Mouse (Mus musculus): ENCODE results near the gene Vdac1.

Gene Vdac1

DNA sequence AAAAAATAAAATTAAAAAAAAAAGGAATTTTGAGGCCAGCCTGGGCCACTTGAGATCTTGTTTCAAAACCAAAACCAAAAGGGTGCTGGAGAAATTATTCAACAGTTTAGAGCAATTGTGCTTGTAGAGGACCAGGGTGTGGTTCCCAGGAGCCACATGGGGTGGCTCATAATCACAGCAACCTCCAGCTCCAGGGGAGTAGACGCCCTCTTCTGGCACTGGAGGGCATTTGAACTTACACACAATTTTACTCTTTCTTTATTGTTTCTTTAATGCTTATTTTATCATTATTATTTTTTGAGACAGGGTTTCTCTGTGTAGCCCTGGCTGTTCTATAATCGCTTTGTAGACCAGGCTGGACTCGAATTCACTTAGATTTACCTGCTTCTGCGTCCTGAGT is 34.7 kb downstream of the Vdac1 start:
- in situ Hi-C loops (cut with MboI; ENCODE audit: low pct_unique_long_range_greater_than_20kb in 1 of 2, low sequenced_read_pairs in 2 of 2, unreplicated experiment in 1 of 2) = no loop called here

DNA sequence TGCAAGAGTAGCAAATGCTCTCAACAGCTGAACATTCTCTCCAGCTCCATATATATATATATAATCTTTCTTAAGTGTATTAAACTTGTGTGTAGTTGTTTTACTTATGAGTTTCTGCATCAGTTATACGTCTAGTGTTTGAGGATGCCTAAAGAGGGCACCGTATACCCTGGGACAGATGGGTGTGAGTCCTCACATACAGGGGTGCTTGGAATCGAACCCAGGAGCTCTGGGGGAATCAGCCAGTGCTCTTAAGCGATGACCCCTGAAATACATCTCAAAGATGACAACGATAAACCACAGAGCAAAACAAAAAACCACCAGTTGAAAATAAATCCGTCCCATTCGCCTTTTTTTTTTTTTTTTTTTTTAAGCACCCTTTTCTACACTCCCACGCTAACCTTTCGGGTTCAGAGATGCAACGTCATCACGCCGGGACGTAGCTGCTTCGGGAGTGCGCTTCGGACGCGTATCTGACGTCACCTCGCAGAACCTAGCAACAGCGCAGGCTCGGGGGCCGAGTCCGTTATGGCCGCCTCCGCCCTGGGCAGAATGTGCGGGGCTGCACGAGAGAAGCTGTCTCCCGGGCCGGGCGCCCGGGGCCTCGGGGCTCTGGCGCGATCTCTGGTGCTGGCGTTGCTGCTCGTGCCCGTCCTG is 35.4 kb downstream of the Vdac1 start, which contains the start of gene 9530068E07Rik:
Gene 9530068E07Rik (plus strand): TSS at position 489 of the 657 bp plus-strand sequence.
- in situ Hi-C loops (cut with MboI; ENCODE audit: low pct_unique_long_range_greater_than_20kb in 1 of 2, low sequenced_read_pairs in 2 of 2, unreplicated experiment in 1 of 2) = no loop called here

DNA sequence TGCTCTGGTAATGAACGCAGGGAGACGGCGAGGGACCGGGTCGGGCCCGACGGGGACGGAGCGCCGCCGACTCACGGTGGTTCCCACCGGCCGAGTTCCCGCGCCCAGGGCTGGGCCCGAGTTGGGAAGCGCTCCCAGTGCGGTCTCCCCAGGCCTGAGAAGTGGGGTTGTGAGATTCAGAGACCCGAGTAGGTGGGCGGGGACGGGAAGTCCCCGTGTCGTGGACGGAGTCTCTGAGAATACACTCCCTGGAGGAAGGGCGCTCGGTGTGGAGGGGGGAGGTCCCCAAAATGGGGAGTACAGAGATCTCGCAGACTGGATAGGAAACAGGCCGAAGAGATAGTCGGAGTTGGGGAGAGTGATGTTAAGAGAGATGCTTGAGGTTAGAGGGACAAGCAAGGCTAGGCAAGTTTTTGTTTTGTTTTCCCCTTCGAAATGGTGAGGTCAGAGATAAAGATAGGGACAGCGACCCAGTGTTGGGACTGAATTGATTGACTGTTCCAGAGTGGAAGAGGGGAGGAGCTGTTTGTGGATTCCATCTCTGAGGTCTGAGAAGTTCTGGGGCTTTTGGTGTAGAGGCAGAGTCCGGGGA is 36.0 kb downstream of the Vdac1 start:
- in situ Hi-C loops (cut with MboI; ENCODE audit: low pct_unique_long_range_greater_than_20kb in 1 of 2, low sequenced_read_pairs in 2 of 2, unreplicated experiment in 1 of 2) = no loop called here

DNA sequence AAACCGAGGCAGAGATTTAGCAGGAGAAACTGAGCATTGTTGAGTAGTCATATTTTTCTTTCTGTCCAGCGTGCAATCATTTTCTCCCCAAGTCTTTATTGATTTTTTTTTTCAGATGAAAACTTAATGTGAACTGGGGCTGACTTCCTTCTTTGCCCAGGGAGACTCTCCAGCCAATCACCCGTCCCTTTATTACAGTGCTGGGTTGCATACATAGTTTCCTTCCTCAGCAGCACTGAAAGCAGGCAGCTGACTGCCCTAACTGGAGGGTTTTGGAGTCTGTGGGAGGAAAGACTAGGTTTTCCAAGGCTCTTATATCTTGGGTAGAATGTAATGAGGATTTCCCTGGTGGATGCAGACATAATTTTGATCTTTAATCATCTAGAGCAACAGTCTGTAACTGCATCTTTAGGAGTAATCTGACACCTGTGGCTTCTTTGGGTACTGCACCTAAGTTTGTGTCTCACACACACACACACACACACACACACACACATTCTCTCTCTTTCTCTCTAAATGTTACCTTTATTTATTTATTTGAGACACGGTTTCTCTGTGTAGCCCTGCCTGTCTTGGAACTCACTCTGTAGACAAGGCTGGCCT is 36.8 kb downstream of the Vdac1 start:
- in situ Hi-C loops (cut with MboI; ENCODE audit: low pct_unique_long_range_greater_than_20kb in 1 of 2, low sequenced_read_pairs in 2 of 2, unreplicated experiment in 1 of 2) = no loop called here

DNA sequence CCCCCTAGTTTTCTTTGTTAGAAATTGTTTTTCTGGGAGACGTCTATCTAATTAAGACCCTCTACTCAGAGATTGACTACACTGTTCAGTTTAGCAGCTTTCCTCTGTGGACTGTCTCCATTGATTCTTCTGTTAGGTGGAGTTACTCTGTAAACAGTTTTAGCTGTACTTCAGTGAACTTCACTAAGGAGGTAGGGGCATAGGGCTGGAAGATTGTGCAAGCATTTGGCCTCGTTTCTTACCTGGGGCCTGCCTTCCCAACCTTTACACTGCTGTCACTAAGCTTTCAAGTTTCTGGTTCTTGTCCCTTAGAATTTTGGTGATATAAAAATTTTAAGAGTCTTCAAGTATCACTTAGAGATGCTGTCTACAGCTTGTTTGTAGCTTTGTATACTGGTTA is 40.8 kb downstream of the Vdac1 start:
- in situ Hi-C loops (cut with MboI; ENCODE audit: low pct_unique_long_range_greater_than_20kb in 1 of 2, low sequenced_read_pairs in 2 of 2, unreplicated experiment in 1 of 2) = loop anchor here in 1 of 2 experiments (25.0 kb wide), 1 partner anchor 861 kb away; no protein-coding TSS in a partner anchor

DNA sequence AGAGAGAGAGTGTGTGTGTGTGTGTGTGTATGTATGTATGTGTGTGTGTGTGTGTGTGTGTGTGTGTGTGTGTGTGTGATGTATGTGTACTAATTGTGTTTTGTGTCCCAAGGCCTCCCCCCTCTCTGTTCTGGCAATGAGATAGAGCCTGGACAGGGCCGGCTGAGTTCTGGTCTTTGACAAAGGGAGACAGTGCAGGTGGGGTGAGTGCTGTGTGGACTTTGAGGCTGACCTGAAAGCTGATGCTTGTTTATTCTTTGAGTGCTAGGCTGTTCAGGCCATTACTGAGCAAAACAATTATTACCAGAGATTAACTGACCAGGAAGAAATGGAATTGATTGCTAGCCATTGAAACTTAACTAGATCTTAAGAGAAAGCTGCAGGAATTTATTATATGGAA is 41.9 kb downstream of the Vdac1 start:
- in situ Hi-C loops (cut with MboI; ENCODE audit: low pct_unique_long_range_greater_than_20kb in 1 of 2, low sequenced_read_pairs in 2 of 2, unreplicated experiment in 1 of 2) = loop anchor here in 1 of 2 experiments (25.0 kb wide), 1 partner anchor 860 kb away; no protein-coding TSS in a partner anchor

GRCm38 (mm10) chr11:52404209-52404608 is 43.5 kb downstream of the Vdac1 start:
- in situ Hi-C loops (cut with MboI; ENCODE audit: low pct_unique_long_range_greater_than_20kb in 1 of 2, low sequenced_read_pairs in 2 of 2, unreplicated experiment in 1 of 2) = loop anchor here in 1 of 2 experiments (25.0 kb wide), 1 partner anchor 858 kb away; no protein-coding TSS in a partner anchor

GRCm38 (mm10) chr11:52405196-52405688 is 44.6 kb downstream of the Vdac1 start:
- in situ Hi-C loops (cut with MboI; ENCODE audit: low pct_unique_long_range_greater_than_20kb in 1 of 2, low sequenced_read_pairs in 2 of 2, unreplicated experiment in 1 of 2) = loop anchor here in 1 of 2 experiments (25.0 kb wide), 1 partner anchor 857 kb away; no protein-coding TSS in a partner anchor

- in situ Hi-C loops (cut with MboI; ENCODE audit: low pct_unique_long_range_greater_than_20kb in 1 of 2, low sequenced_read_pairs in 2 of 2, unreplicated experiment in 1 of 2) = loop anchor here in 1 of 2 experiments (25.0 kb wide), 1 partner anchor 853 kb away; no protein-coding TSS in a partner anchor
Measured at GRCm38 (mm10) chr11:52409316-52409715, 48.7 kb downstream of the Vdac1 start.

DNA sequence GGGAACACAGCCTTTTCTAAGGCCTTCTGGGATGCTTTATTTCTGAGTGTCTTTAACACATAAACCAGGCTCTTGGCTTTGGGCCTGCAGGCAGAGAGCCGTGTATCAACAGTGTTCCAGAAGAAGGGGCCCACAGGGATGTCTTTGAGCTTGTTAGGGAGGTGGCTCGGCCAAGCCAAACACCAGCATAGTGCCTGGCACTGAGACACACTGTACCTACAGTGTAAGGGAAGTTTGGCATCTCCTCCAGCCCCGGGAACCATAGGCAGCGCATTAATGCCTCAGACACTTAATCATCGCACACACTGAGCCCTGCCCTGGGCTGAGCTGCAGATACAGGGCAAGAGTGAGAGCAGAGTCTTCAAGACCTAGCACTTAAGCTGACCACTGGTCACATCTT is 57.7 kb downstream of the Vdac1 start:
- in situ Hi-C loops (cut with MboI; ENCODE audit: low pct_unique_long_range_greater_than_20kb in 1 of 2, low sequenced_read_pairs in 2 of 2, unreplicated experiment in 1 of 2) = loop anchor here in 1 of 2 experiments (10.0 to 25.0 kb wide), 3 partner anchors 216 to 844 kb away; no protein-coding TSS in a partner anchor

DNA sequence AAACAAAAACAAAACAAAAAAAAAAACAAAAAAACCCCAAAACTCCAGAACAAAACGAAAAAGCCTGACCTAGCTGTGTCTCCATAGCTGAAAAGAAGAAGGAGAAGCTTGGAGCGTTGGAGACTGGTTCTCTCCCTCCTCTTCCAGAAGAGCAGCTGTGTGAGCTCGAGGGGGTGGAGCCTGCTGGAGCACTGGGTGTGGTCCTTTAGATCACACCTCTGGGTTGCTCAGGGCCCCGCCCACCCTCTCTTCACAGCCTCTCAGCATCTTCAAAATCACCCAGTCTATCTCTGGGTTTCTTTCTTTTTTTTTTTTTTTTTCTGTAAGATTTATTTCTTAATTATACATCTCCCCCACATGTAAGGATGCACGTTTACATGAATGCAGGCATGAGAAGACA is 58.6 kb downstream of the Vdac1 start:
- in situ Hi-C loops (cut with MboI; ENCODE audit: low pct_unique_long_range_greater_than_20kb in 1 of 2, low sequenced_read_pairs in 2 of 2, unreplicated experiment in 1 of 2) = loop anchor here in 1 of 2 experiments (10.0 to 25.0 kb wide), 3 partner anchors 216 to 843 kb away; no protein-coding TSS in a partner anchor

DNA sequence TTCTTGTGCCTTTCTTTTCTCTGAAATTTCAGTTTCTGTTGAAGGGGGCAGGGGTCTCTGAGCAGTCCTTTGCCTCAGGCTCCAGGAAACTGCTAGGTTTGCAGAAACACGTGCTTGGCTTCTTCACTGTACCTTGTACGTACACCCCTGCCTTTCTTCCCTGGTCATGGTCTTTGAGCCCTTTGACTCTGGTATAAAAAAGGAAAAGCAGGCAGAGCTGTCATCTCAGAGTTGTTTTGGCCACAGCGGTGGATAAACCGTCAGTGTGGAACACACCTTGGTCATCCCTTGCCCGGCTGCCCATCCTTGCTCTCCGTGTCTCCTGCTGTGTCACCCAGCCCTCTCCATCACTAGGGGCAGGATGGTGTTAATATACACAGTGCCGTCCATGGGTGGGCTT is 59.2 kb downstream of the Vdac1 start:
- in situ Hi-C loops (cut with MboI; ENCODE audit: low pct_unique_long_range_greater_than_20kb in 1 of 2, low sequenced_read_pairs in 2 of 2, unreplicated experiment in 1 of 2) = loop anchor here in 1 of 2 experiments (10.0 to 25.0 kb wide), 3 partner anchors 215 to 842 kb away; no protein-coding TSS in a partner anchor

DNA sequence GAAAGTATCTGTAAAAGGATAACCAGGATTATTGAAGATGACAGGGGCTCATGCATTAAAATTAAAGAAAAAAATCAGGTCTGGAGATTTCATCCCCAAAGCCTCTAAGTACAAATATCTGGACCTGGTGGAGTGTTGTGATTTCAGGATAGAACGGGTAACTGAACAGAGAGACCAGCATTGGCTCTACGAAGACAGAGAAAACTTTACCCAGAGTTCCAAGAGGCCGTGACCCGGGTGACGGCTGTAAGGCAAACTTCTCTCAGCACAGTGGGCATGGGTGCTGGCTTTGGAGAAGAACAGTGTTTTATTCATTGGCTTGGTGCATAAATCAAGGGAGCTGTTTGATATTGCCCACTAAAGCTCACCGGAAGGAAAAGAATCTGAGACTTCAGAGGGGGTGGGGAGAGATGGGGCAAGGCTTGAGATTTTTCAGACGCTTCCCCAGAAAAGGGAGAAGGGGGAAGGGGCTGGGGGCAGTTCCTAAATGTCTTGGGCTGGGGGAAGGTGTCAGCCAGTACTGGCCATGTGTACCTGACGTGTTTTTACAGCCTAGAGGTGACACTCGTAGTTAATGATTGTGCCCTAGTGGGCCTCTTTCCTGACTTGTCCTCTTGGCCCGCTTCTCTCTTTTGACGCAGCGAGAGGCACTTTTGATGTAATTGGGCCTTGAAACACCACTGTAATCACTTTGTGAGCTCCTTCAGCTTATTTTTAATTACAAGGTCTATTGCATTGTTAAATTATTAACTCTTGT is 59.8 kb downstream of the Vdac1 start:
- in situ Hi-C loops (cut with MboI; ENCODE audit: low pct_unique_long_range_greater_than_20kb in 1 of 2, low sequenced_read_pairs in 2 of 2, unreplicated experiment in 1 of 2) = loop anchor here in 1 of 2 experiments (25.0 kb wide), 1 partner anchor 842 kb away; no protein-coding TSS in a partner anchor

DNA sequence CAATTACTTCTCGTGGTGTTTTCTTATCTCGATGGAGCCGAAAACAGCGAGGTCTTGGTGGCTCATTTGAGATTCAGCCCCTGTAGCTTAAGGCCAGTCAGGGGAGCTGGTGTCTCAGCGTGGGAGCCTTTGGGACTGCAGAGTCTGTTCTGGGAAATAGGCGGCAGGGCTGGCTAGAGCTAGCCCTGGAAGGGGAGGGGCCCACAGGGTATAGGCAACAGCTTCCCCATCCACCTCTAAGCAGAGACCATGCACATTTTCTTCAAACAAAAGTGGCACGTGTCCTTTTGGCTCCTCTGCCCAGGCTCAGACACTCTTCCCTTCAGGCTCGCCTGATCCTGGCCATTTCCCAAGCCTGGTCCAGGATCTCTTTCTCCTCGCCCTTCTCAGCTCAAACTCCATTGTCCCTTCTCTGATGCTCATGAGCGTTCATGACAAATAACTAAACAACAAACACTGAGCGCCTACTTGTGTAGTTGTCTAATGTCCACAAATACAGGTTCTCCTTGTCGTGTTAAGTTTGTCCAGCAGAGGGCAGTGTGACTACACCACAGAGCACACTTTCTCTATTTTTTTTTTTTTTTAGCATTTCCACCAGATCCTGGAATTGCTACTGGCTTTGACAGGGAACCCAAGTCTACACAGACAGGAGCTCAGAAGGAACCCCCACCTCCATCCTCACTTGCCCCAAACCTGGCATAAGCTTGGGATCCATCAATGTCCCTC is 60.6 kb downstream of the Vdac1 start:
- in situ Hi-C loops (cut with MboI; ENCODE audit: low pct_unique_long_range_greater_than_20kb in 1 of 2, low sequenced_read_pairs in 2 of 2, unreplicated experiment in 1 of 2) = loop anchor here in 1 of 2 experiments (25.0 kb wide), 1 partner anchor 841 kb away; no protein-coding TSS in a partner anchor

DNA sequence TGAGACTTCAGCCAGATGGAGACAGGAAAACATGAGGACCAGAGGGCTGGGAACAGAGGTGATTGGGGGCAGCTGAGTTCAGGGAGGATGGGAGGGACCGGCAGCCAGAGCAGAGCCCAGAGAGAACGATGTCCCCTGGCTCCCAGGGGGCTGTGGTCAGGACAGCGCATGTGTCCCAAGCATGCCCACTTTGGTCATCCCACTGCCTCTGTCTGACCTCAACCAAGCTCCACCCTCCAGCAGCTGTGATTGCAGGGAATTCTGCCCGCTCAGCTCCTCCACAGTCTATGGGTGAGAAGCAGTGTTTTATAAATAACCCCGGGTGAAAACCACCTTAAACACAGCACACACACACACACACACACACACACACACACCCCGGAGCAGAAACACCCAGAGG is 68.8 kb downstream of the Vdac1 start:
- in situ Hi-C loops (cut with MboI; ENCODE audit: low pct_unique_long_range_greater_than_20kb in 1 of 2, low sequenced_read_pairs in 2 of 2, unreplicated experiment in 1 of 2) = no loop called here

- in situ Hi-C loops (cut with MboI; ENCODE audit: low pct_unique_long_range_greater_than_20kb in 1 of 2, low sequenced_read_pairs in 2 of 2, unreplicated experiment in 1 of 2) = loop anchor here in 1 of 2 experiments (10.0 kb wide), 1 partner anchor 83 kb away; no protein-coding TSS in a partner anchor
Measured at GRCm38 (mm10) chr11:52431594-52431993, 70.9 kb downstream of the Vdac1 start.

GRCm38 (mm10) chr11:52432148-52432547 is 71.5 kb downstream of the Vdac1 start:
- in situ Hi-C loops (cut with MboI; ENCODE audit: low pct_unique_long_range_greater_than_20kb in 1 of 2, low sequenced_read_pairs in 2 of 2, unreplicated experiment in 1 of 2) = loop anchor here in 1 of 2 experiments (10.0 kb wide), 1 partner anchor 83 kb away; no protein-coding TSS in a partner anchor
